Mouse (Mus musculus) erythroblast, embryonic 14.5 days (primary cell): ENCODE measurements around the gene Uap1. TPM values are rescaled to one million over a fixed set of nuclear protein-coding genes. Genes with fewer than 3 reads are reported as not detected.

Experiments used
- H3K27me3 ChIP-seq: 2 replicates; pipeline ENCODE4 v1.6.1; 2012; ENCODE audit warnings: inconsistent platforms; ENCODE audit not compliant: control insufficient read depth
- H3K36me3 ChIP-seq: 2 replicates; pipeline ENCODE4 v1.6.1; 2012; ENCODE audit warnings: mild to moderate bottlenecking, inconsistent platforms; ENCODE audit not compliant: control insufficient read depth
- H3K4me1 ChIP-seq: 2 replicates; pipeline ENCODE4 v1.6.1; 2012; ENCODE audit warnings: inconsistent platforms; ENCODE audit not compliant: control insufficient read depth
- H3K4me3 ChIP-seq: replicated peaks from 2 replicates; pipeline ENCODE3; 2012; ENCODE audit warnings: moderate library complexity, mild to moderate bottlenecking, inconsistent platforms
- H3K9me3 ChIP-seq: 2 replicates; pipeline ENCODE4 v1.6.1; 2012; ENCODE audit warnings: low read length, inconsistent platforms, mixed read lengths; ENCODE audit not compliant: control insufficient read depth
- GATA1 ChIP-seq: IDR thresholded peaks from 2 replicates; pipeline ENCODE4 v1.6.1; 2012; ENCODE audit warnings: low read length, inconsistent platforms, mixed read lengths
- TAL1 ChIP-seq: IDR thresholded peaks from 3 replicates; pipeline ENCODE4 v1.6.1; 2012; ENCODE audit warnings: low read length, inconsistent platforms, mixed read lengths
- polyA plus RNA-seq: library from polyadenylated mRNA; stranded (reverse); fragments of >175 nt; gene quantifications from 2 replicates; pipeline ENCODE4 v1.2.3, GENCODE M21; 2012

Uap1 gene
- polyA plus RNA-seq, 1 experiment, result 0.32 TPM

GRCm38 (mm10) chr1:170200379-170200778, 25.6 kb upstream of the Uap1 start:
- H3K36me3 ChIP-seq, result peaks cover 88% of the 10 kb centered on the region
- H3K4me3 ChIP-seq, result no peak overlapping the region

DNA sequence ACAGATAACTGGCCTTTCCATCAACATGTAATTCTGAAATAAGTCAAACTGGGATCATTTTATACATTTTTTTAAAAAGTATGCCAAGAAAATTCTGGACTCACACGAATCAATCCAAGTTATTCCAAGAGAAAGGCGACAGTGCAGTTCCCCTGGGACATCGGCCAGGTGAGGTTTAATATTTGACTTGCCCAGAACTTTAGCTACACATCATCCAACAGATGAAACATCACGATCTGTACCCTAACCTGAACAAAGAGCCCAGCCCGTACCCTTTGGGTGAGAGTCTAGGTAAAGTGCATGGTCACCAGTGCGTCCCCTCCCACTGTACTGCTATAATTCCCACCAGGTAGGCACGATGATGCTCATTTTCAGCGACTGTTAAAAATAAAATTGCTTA, 21.5 kb upstream of the Uap1 start:
- H3K9me3 ChIP-seq, result no peaks in the 10 kb centered on the region
- H3K4me1 ChIP-seq, result no peaks in the 10 kb centered on the region
- H3K36me3 ChIP-seq, result peaks cover 90% of the 10 kb centered on the region
- H3K27me3 ChIP-seq, result no peaks in the 10 kb centered on the region
- TF ChIP-seq TAL1 (no peak), GATA1 (no peak)
- H3K4me3 ChIP-seq, result no peak overlapping the region

More at GRCm38 (mm10) chr1:170200379-170200778, 25.6 kb upstream of the Uap1 start:
- H3K4me1 ChIP-seq, result no peaks in the 10 kb centered on the region
- H3K27me3 ChIP-seq, result no peaks in the 10 kb centered on the region
- no peak for TF ChIP-seq TAL1
- TF ChIP-seq GATA1, result no peak
- no peaks in the 10 kb centered on the region for H3K9me3 ChIP-seq

DNA sequence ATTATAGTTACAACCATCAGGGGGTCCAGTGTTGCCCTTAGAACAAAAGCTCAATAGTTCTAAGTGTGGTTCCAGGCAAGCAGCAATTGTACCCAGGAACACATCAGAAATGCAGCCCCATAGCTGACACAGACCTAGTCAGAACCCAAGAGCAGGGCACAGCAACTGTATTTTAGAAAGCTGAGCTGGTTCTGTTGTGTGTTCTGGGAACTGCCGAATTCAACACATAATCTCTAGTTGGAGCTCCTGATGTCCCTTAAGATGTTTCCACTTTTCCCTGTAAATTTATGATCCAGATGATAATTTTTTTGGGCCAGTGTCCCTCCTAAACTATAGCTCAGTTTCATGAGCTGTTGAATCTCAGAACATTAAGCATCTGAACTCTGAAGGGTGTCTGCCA, 17.2 kb upstream of the Uap1 start:
- no peak overlapping the region for H3K4me3 ChIP-seq
- peaks cover 53% of the 10 kb centered on the region for H3K36me3 ChIP-seq
- no peaks in the 10 kb centered on the region for H3K9me3 ChIP-seq
- no peaks in the 10 kb centered on the region for H3K27me3 ChIP-seq
- TF ChIP-seq GATA1 (no peak), TAL1 (no peak)
- peaks cover 3% of the 10 kb centered on the region for H3K4me1 ChIP-seq

DNA sequence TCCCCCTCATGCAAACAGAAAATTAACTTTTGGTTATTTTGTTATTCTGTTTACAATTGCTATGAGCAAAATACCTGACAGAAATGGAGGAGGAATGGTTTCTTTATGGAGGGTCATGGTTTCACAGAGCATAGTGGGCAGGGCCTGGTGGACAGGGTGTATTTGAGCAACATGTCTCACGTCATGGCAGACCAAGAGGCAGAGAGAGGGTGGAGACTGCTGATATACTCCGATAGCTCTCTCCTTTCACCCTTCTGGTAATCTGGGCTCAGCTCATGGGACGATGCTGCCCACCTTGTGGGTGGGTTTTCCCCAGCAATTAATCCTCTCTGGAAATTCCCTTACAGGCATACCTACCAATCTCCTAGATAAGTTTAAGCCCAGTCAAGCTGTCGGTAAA, 15.5 kb upstream of the Uap1 start:
- Histone ChIP-seq H3K27me3 (no peaks in the 10 kb centered on the region), H3K4me3 (no peak overlapping the region), H3K4me1 (peaks cover 3% of the 10 kb centered on the region), H3K9me3 (no peaks in the 10 kb centered on the region), H3K36me3 (peaks cover 36% of the 10 kb centered on the region)
- TF ChIP-seq TAL1 (no peak), GATA1 (no peak)

DNA sequence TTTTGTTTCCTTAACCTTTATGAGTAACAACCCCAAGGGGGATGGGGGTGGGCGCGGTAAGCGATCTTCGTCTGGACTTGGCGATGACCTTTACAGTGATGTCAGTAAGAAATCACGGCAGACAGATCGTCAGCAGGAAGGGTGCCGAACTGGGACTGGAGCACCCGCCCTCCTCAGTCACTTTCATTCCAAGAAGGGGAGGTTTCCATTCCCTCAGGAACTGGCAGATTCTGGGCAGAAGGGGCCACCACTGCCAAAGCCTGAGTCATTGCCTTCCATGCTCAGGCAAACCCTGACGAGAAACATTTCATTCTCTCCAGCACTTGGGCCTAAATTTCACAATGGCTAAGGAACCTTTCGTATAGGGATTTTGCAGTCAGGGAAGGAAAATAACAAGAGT, 13.8 kb upstream of the Uap1 start:
- Histone ChIP-seq H3K27me3 (no peaks in the 10 kb centered on the region), H3K4me3 (no peak overlapping the region), H3K9me3 (no peaks in the 10 kb centered on the region), H3K36me3 (peaks cover 22% of the 10 kb centered on the region), H3K4me1 (peaks cover 3% of the 10 kb centered on the region)
- TF ChIP-seq TAL1 (no peak), GATA1 (no peak)

- H3K36me3 ChIP-seq, result peaks cover 6% of the 10 kb centered on the region
Measured at GRCm38 (mm10) chr1:170186531-170186930, 11.8 kb upstream of the Uap1 start.

DNA sequence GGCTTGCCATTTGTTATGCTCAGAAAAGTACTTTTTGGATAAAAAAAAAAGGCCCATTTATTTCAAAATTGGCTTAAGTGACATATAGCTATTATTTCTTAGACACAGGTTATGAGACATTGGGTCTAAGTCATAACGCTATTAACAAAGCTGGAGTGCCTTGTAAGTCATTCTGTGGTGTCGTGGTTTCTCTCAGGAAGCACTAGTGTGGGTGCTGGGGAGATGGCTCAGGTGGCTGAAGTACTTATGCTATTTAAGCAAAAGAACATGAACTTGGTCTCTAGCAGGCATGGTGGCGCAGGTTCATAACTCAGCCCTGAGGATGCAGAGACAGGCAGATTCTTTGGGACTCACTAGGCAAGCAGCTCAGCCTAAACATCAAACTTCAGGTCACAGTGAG, 10.4 kb upstream of the Uap1 start:
- no peak for TF ChIP-seq GATA1
- no peak for TF ChIP-seq TAL1
- Histone ChIP-seq H3K9me3 (no peaks in the 10 kb centered on the region), H3K4me3 (no peak overlapping the region), H3K4me1 (no peaks in the 10 kb centered on the region; the same call in none of the 2 replicates), H3K27me3 (no peaks in the 10 kb centered on the region), H3K36me3 (no peaks in the 10 kb centered on the region)

More at GRCm38 (mm10) chr1:170186531-170186930, 11.8 kb upstream of the Uap1 start:
- Histone ChIP-seq H3K4me3 (no peak overlapping the region), H3K27me3 (no peaks in the 10 kb centered on the region), H3K9me3 (no peaks in the 10 kb centered on the region), H3K4me1 (peaks cover 3% of the 10 kb centered on the region)
- TF ChIP-seq TAL1, result no peak

DNA sequence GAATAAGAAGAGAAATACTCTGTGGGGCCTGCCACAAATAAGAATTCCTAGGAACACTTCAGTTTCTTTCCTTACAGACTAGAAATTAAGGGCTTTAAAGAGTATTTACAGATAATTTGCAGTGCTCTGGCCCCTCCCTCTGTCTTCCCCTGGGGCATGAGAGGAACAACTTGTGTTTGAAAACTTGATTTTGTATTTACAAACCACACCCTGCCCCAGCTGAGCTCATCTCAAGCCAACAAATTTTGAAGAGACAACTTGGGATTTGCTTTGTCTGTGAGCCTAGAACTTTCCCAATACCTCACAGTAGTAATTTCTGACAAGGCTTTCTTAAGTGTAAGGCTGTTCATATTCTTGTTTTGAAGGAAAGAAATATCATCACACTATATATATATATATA, 7.9 kb upstream of the Uap1 start:
- H3K4me3 ChIP-seq, result no peak overlapping the region
- no peaks in the 10 kb centered on the region for H3K9me3 ChIP-seq
- H3K4me1 ChIP-seq, result peaks cover 3% of the 10 kb centered on the region
- TF ChIP-seq TAL1 (no peak), GATA1 (no peak)
- no peaks in the 10 kb centered on the region for H3K27me3 ChIP-seq
- no peaks in the 10 kb centered on the region for H3K36me3 ChIP-seq

DNA sequence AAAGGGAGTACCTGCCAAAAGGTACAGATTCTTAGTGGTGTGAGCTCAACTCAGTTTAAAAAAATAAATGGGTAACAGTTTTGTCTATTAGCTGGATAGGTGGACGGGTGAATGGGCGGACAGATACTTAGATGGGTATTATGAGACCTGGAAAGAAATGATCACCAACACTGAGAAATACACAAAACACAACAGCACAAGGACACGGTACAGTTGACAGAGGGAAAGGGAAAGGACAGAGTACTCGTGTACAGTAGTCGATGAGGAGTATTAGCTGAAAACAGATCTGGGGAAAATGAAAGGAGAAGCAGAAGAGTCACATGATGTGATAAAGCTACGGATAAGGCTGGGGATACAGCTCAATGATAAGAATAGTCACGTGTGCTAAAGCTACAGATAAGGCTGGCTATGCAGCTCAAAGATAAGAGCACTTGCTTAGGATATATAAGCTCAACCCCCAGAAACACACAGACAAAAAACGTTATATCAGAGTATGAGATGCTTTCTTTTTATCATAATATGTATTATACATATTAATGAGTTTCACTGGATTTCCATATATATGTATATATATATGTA, 2.0 kb upstream of the Uap1 start:
- peaks cover 39% of the 10 kb centered on the region for H3K4me1 ChIP-seq
- no peaks in the 10 kb centered on the region for H3K36me3 ChIP-seq
- no peaks in the 10 kb centered on the region for H3K9me3 ChIP-seq
- TF ChIP-seq TAL1 (no peak), GATA1 (peak; percentile 80)
- peak overlapping the region; percentile 17 for H3K4me3 ChIP-seq
- no peaks in the 10 kb centered on the region for H3K27me3 ChIP-seq

GRCm38 (mm10) chr1:170175848-170176247, 1.1 kb upstream of the Uap1 start:
- no peaks in the 10 kb centered on the region for H3K27me3 ChIP-seq
- H3K36me3 ChIP-seq, result no peaks in the 10 kb centered on the region; the same call in 1 of the 2 replicates
- no peak for TF ChIP-seq TAL1
- peak; percentile 18; the same call in 1 of the 2 replicates for TF ChIP-seq GATA1
- H3K9me3 ChIP-seq, result no peaks in the 10 kb centered on the region
- peak overlapping the region; percentile 91 for H3K4me3 ChIP-seq
- peaks cover 39% of the 10 kb centered on the region for H3K4me1 ChIP-seq
